Comparison of ENCODE assay signal across 11 mouse cellular contexts in genomic region chr3:86539555-86540168, GRCm38 (mm10). TPM values are rescaled to one million over a fixed set of nuclear protein-coding genes. Genes with fewer than 3 reads are reported as not detected.
DNase-seq lines count a peak whose midpoint lies in the region; ATAC-seq and TF ChIP-seq lines count a peak whose summit lies in the region.
"Had no signal": no experiment of that assay in that cellular context is flagged by ENCODE, and none has a peak within 500 bp of the region (broad histone marks: within the 10 kb centered on the region; RNA-seq: fewer than 3 reads in every experiment).

No protein-coding gene starts in this region.

- H3K9ac ChIP-seq in kidney, embryonic 15.5 days: no peak overlapping the region
- no peak overlapping the region for H3K9ac ChIP-seq in embryonic facial prominence, embryonic 15.5 days
- H3K9ac ChIP-seq in limb, embryonic 14.5 days (ENCODE audit: low read depth, low read length, severe bottlenecking): no peak overlapping the region

- H3K27ac ChIP-seq in kidney, embryonic 15.5 days: no peak overlapping the region
- peak overlapping the region; percentile 29 for H3K27ac ChIP-seq in embryonic facial prominence, embryonic 15.5 days (replicated peaks)
- H3K27ac ChIP-seq in limb, embryonic 14.5 days (replicated peaks; ENCODE audit: low read depth, low read length): peak overlapping the region; percentile 44
- no peak overlapping the region for H3K27ac ChIP-seq in layer of hippocampus, adult 2 months

- H3K27me3 ChIP-seq in kidney, embryonic 15.5 days: peaks cover 46% of the 10 kb centered on the region
- H3K27me3 ChIP-seq in embryonic facial prominence, embryonic 15.5 days: no peaks in the 10 kb centered on the region
- H3K27me3 ChIP-seq in limb, embryonic 14.5 days (ENCODE audit: control insufficient read depth, insufficient read depth, low read length): no peaks in the 10 kb centered on the region
- H3K27me3 ChIP-seq in myocyte (ENCODE audit: control insufficient read depth, insufficient read depth, insufficient read length): no peaks in the 10 kb centered on the region
- H3K27me3 ChIP-seq: CH12.LX had no signal

- H3K36me3 ChIP-seq in kidney, embryonic 15.5 days: no peaks in the 10 kb centered on the region
- H3K36me3 ChIP-seq in embryonic facial prominence, embryonic 15.5 days: no peaks in the 10 kb centered on the region
- no peaks in the 10 kb centered on the region for H3K36me3 ChIP-seq in limb, embryonic 14.5 days (ENCODE audit: control insufficient read depth, insufficient read depth, low read length)
- H3K36me3 ChIP-seq in myocyte (ENCODE audit: control insufficient read depth, insufficient read depth): no peaks in the 10 kb centered on the region

- TF ChIP-seq POLR2A in limb, embryonic 14.5 days (IDR thresholded peaks at IDR 0.05; ENCODE audit: borderline replicate concordance, extremely low read depth, insufficient read depth, insufficient read length): no peak
- TF ChIP-seq POLR2A in myocyte (IDR thresholded peaks at IDR 0.05; ENCODE audit: insufficient read length, low read depth): no peak

- no peak overlapping the region for H3ac ChIP-seq in myocyte (ENCODE audit: control insufficient read depth, insufficient read length)

- H3K4me3 ChIP-seq in kidney, embryonic 15.5 days (replicated peaks): no peak overlapping the region
- no peak overlapping the region for H3K4me3 ChIP-seq in embryonic facial prominence, embryonic 15.5 days (replicated peaks)
- no peak overlapping the region for H3K4me3 ChIP-seq in limb, embryonic 14.5 days (replicated peaks; ENCODE audit: low read length)
- no peak overlapping the region for H3K4me3 ChIP-seq in myocyte
- no peak overlapping the region for H3K4me3 ChIP-seq in layer of hippocampus, adult 2 months

- 23% methylated on average over 11 of the region's 11 CpGs for WGBS in kidney, embryonic 15.5 days
- 27% methylated on average over 11 of the region's 11 CpGs for WGBS in embryonic facial prominence, embryonic 15.5 days
- 35% methylated on average over 11 of the region's 11 CpGs for WGBS in limb, embryonic 14.5 days

- H3K9me3 ChIP-seq in kidney, embryonic 15.5 days (replicated peaks): no peaks in the 10 kb centered on the region
- H3K9me3 ChIP-seq in embryonic facial prominence, embryonic 15.5 days (replicated peaks): no peaks in the 10 kb centered on the region
- no peaks in the 10 kb centered on the region for H3K9me3 ChIP-seq in limb, embryonic 14.5 days (ENCODE audit: control insufficient read depth, low read length)

- peak; percentile 52 for ATAC-seq in kidney, embryonic 15.5 days (replicated peaks; ENCODE audit: low FRiP score)
- ATAC-seq in embryonic facial prominence, embryonic 15.5 days (ENCODE audit: insufficient number of reproducible peaks, low FRiP score, low TSS enrichment, low read depth): 0 out of 2 replicates have a peak, but pooled peaks have one; percentile 36
- no peak for ATAC-seq in limb, embryonic 14.5 days (ENCODE audit: low FRiP score, low read depth)

- peaks cover 13% of the 10 kb centered on the region for H3K4me1 ChIP-seq in kidney, embryonic 15.5 days
- peaks cover 7% of the 10 kb centered on the region; the same call in 1 of the 2 replicates for H3K4me1 ChIP-seq in embryonic facial prominence, embryonic 15.5 days
- H3K4me1 ChIP-seq in limb, embryonic 14.5 days (ENCODE audit: control insufficient read depth, insufficient read depth, low read length): peaks cover 14% of the 10 kb centered on the region

- H3K79me2 ChIP-seq in myocyte (ENCODE audit: control insufficient read depth, insufficient read depth): no peaks in the 10 kb centered on the region

- peak overlapping the region; percentile 39 for H3K4me2 ChIP-seq in kidney, embryonic 15.5 days
- peak overlapping the region; percentile 25; the same call in 1 of the 2 replicates for H3K4me2 ChIP-seq in embryonic facial prominence, embryonic 15.5 days (replicated peaks)
- H3K4me2 ChIP-seq in limb, embryonic 14.5 days (replicated peaks; ENCODE audit: low read depth, low read length, severe bottlenecking): peak overlapping the region; percentile 33
- peak overlapping the region; percentile 55 for H3K4me2 ChIP-seq in myocyte (ENCODE audit: low read depth)

- no peak for TF ChIP-seq CTCF in layer of hippocampus, adult 2 months (conservative IDR thresholded peaks at IDR 0.05)

- no peak for DNase-seq in kidney, adult 18-20 months
- DNase-seq in limb, embryonic 14.5 days (ENCODE audit: low spot score): no peak
- DNase-seq in layer of hippocampus, adult 9-11 months: no peak
- DNase-seq in adrenal gland, postnatal 4 days (ENCODE audit: low spot score in 2 of 2): no peak
- no peak for DNase-seq in layer of hippocampus, adult 2 months (ENCODE audit: low spot score in 2 of 2)
- DNase-seq: heart, postnatal 36 days; lung, postnatal 14 days had no signal

TF ChIP-seq in myocyte, 11 proteins besides CTCF, POLR2A, EP300 and RAD21:
- TF ChIP-seq MYOG (IDR thresholded peaks at IDR 0.05; ENCODE audit: control insufficient read depth in 1 of 3, insufficient read depth in 1 of 3, insufficient read length in 2 of 3, low read depth in 2 of 3) (no peak), MYOD1 (IDR thresholded peaks at IDR 0.05; ENCODE audit: control insufficient read depth in 1 of 3, insufficient read length in 2 of 3, low read depth in 2 of 3) (no peak), POLR2AphosphoS2 (IDR thresholded peaks at IDR 0.05; ENCODE audit: insufficient read length, low read depth) (no peak), USF1 (IDR thresholded peaks at IDR 0.05; ENCODE audit: low read depth) (no peak), MAX (IDR thresholded peaks at IDR 0.05; ENCODE audit: low read depth) (no peak), CEBPB (IDR thresholded peaks at IDR 0.05; ENCODE audit: insufficient read depth, poor library complexity, severe bottlenecking) (no peak), TCF3 (IDR thresholded peaks at IDR 0.05; ENCODE audit: insufficient read length, low read depth) (no peak), TCF12 (IDR thresholded peaks at IDR 0.05; ENCODE audit: insufficient read depth, poor library complexity, severe bottlenecking) (no peak), SRF (IDR thresholded peaks at IDR 0.05; ENCODE audit: control insufficient read depth, insufficient read length, low read depth) (no peak), REST (IDR thresholded peaks at IDR 0.05; ENCODE audit: insufficient read depth, insufficient read length) (no peak), E2F4 (IDR thresholded peaks at IDR 0.05; ENCODE audit: insufficient read depth) (no peak)

RNA-seq across cellular contexts. Expression of gene Mab21l2, which starts 8.8 kb away (rescaled TPM):
- 2.0 and 2.6 TPM in 2 replicates for polyA plus RNA-seq in kidney, embryonic 15.5 days (2015; fragmentation: Nextera tagmentation; extraction: Ambion mirVana)
- polyA plus RNA-seq in embryonic facial prominence, embryonic 15.5 days (2015; fragmentation: Nextera tagmentation; extraction: Ambion mirVana): 75.4 and 81.5 TPM in 2 replicates
- 38.6 and 48.4 TPM in 2 replicates for polyA plus RNA-seq in limb, embryonic 14.5 days (2012; rRNA removed)
- 31.8 and 43.7 TPM in 2 replicates for polyA plus RNA-seq in limb, embryonic 14.5 days (2014; fragmentation: Nextera tagmentation; extraction: Ambion mirVana)
- not detected for polyA plus RNA-seq in myocyte (2012; fragmentation: generic; extraction: Trizol)
- total RNA-seq in adrenal gland, postnatal 4 days (2021): 10 to 100 TPM; 11.9 to 13.4 TPM
- total RNA-seq in layer of hippocampus, adult 2 months (2021): not detected

Comparison
In these comparisons a context has a peak if more than half of its experiments do, and no peak if none do; other contexts are left out.
1. H3K27ac ChIP-seq: peak in embryonic facial prominence, embryonic 15.5 days (single experiment) and limb, embryonic 14.5 days (single experiment); none in kidney, embryonic 15.5 days (single experiment) and layer of hippocampus, adult 2 months (single experiment).
2. Peak in every context shown above with its lines, with median percentiles within 50 percentile points of each other: H3K4me2 ChIP-seq.